Mouse (Mus musculus) stomach, embryonic 14.5 days (tissue): Measurements from ENCODE around the gene Trank1. TPM values are rescaled to one million over a fixed set of nuclear protein-coding genes. Genes with fewer than 3 reads are reported as not detected.

Source experiments
- ATAC-seq: fragments of 200-750 bp; cut with Nextera tagmentation; 2 replicates; pipeline ENCODE4 v1.8.0; 2017; ENCODE audit warnings: low read depth, moderate TSS enrichment; ENCODE audit not compliant: insufficient number of reproducible peaks, insufficient read depth, low FRiP score
- H3K27ac ChIP-seq: fragments of 300-500 bp; sonication (generic); 2 replicates; pipeline ENCODE4 v1.5.1; 2014; ENCODE audit warnings: mild to moderate bottlenecking, low read length, moderate library complexity, mixed read lengths
- H3K27me3 ChIP-seq: fragments of 300-500 bp; sonication (generic); 2 replicates; pipeline ENCODE4 v1.6.1; 2014; ENCODE audit warnings: low read length, control low read depth, mixed read lengths; ENCODE audit not compliant: control insufficient read depth, insufficient read depth
- H3K36me3 ChIP-seq: fragments of 300-500 bp; sonication (generic); 2 replicates; pipeline ENCODE4 v1.6.1; 2014; ENCODE audit warnings: mild to moderate bottlenecking, control low read depth, low read length, moderate library complexity, mixed read lengths; ENCODE audit not compliant: control insufficient read depth, insufficient read depth
- H3K4me1 ChIP-seq: fragments of 300-500 bp; sonication (generic); 2 replicates; pipeline ENCODE4 v1.6.1; 2014; ENCODE audit warnings: low read length, control low read depth, mixed read lengths; ENCODE audit not compliant: control insufficient read depth, insufficient read depth
- H3K4me2 ChIP-seq: fragments of 300-500 bp; sonication (generic); replicated peaks from 2 replicates; pipeline ENCODE4 v1.6.1; 2014; ENCODE audit warnings: low read depth, low read length, control low read depth
- H3K4me3 ChIP-seq: fragments of 300-500 bp; sonication (generic); 2 replicates; pipeline ENCODE4 v1.5.1; 2014; ENCODE audit warnings: low read depth, low read length, control low read depth
- H3K9ac ChIP-seq: fragments of 300-500 bp; sonication (generic); replicated peaks from 2 replicates; pipeline ENCODE4 v1.6.1; 2014; ENCODE audit warnings: low read depth, mild to moderate bottlenecking, control low read depth, low read length, moderate library complexity, mixed read lengths
- H3K9me3 ChIP-seq: fragments of 300-500 bp; sonication (generic); 2 replicates; pipeline ENCODE4 v1.6.1; 2016; ENCODE audit warnings: low read depth, low read length, control low read depth; ENCODE audit not compliant: control insufficient read depth
- WGBS: fragments of 180-500 bp; shearing (Covaris S2); extraction: QIAGEN DNeasy Blood & Tissue Kit; methylation state at CpG from one replicate; pipeline ENCODE4 v1.1.7; 2014; 5-methylcytosine and 5-hydroxymethylcytosine counted together
- polyA plus RNA-seq: library from polyadenylated mRNA; unstranded; fragments of >200 nt; fragmentation: Nextera tagmentation; extraction: Ambion mirVana; gene quantifications from 2 replicates; pipeline ENCODE4 v1.2.1, GENCODE M21; 2014

Trank1 gene
- polyA plus RNA-seq, 1 experiment from 2014 or later, result 0.10 TPM

DNA sequence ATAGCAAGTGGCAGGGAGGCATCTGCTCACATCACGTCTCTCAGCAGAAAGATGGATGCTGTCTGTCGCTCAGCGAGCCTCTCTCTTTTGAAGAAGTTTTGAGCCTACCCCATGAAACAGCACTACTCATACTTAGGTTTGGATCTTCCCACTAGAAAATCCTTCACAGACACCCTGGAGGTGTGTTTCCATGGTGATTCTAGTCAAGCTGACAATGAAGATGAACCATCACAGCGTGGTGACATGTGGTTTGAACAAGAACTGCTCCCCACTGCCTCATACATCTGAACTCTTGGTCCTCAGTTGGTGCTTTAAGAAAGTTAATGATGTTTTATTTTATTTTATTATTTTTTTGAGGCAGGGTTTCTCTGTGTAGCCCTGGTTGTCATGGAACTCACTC is 114.4 kb downstream of the Trank1 start:
- H3K27me3 ChIP-seq, result no peaks in the 10 kb centered on the region
- WGBS, result 82% methylated on average over 4 of the region's 4 CpGs
- H3K9me3 ChIP-seq, result no peaks in the 10 kb centered on the region
- no peak overlapping the region for H3K9ac ChIP-seq
- no peak overlapping the region for H3K27ac ChIP-seq
- H3K4me3 ChIP-seq, result no peak overlapping the region
- no peaks in the 10 kb centered on the region for H3K36me3 ChIP-seq
- no peak overlapping the region for H3K4me2 ChIP-seq
- ATAC-seq, result no peak
- H3K4me1 ChIP-seq, result no peaks in the 10 kb centered on the region

DNA sequence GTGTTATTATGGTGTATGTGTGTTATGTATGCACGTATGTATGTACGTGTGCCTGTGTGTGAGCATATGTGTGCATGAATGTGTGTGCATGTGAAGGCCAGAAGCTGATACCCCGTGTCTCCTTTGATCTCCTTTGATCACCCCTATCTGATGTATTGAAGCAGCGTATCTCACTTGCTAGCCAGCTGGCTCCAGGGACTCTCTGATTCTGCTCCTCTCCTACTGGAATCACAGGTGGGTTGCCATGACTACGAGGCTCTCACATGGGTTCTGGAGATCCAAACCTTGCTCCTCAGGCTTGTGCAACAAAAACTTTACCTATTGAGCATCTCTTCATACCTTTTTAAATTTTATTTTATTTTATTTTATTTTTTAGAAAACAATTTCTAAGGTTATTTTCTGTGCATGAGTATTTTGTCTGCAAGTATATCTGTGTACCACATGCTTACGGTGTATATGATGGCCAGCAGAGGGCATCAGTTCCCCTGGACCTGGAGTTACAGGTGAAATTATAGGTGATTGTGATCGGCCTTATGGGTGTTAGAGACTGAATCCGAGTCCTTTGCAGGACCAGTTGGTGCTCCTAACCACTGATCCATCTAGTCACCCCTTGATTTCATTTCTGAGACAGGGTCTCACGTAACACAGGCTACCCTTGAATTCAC is 116.5 kb downstream of the Trank1 start:
- H3K4me2 ChIP-seq, result no peak overlapping the region
- H3K9me3 ChIP-seq, result no peaks in the 10 kb centered on the region
- no peaks in the 10 kb centered on the region for H3K36me3 ChIP-seq
- 82% methylated on average over 9 of the region's 9 CpGs for WGBS
- H3K27me3 ChIP-seq, result no peaks in the 10 kb centered on the region
- H3K4me3 ChIP-seq, result no peak overlapping the region
- H3K4me1 ChIP-seq, result no peaks in the 10 kb centered on the region
- H3K27ac ChIP-seq, result no peak overlapping the region
- no peak for ATAC-seq
- H3K9ac ChIP-seq, result no peak overlapping the region

DNA sequence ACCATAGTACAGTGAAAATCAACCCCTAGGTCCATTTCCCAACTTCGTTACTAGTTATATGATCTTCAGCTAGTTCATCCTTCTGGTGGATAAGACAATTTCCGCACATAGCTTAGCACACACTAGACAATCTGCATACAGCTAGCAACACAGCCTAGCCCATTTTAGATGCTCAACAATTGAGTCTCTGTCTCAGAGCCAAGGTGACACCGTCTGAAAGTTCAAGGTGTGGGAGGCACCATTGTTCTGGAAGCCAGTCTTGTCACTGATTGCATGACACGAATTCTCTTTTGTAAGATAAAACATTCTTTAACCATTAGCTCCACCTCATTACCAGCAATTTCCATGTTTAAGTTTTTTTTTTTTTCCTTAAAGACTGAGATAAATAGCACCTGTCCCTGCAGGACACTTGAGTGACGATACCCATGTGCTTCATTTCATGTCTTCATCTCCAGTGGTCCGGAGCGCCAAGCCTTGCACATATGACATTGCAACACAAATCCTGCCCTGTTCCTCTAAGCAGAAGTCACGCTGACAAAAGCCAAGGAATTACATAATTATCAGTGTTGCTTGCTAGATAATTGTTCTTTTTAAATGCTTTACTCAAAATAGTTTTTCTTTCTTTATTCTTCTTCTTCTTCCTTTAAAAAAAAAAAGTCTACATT is 117.3 kb downstream of the Trank1 start:
- Histone ChIP-seq H3K27ac (no peak overlapping the region), H3K9me3 (no peaks in the 10 kb centered on the region), H3K4me3 (no peak overlapping the region), H3K9ac (no peak overlapping the region), H3K4me1 (no peaks in the 10 kb centered on the region), H3K27me3 (no peaks in the 10 kb centered on the region), H3K4me2 (no peak overlapping the region), H3K36me3 (no peaks in the 10 kb centered on the region)
- 78% methylated on average over 8 of the region's 8 CpGs for WGBS
- no peak for ATAC-seq

DNA sequence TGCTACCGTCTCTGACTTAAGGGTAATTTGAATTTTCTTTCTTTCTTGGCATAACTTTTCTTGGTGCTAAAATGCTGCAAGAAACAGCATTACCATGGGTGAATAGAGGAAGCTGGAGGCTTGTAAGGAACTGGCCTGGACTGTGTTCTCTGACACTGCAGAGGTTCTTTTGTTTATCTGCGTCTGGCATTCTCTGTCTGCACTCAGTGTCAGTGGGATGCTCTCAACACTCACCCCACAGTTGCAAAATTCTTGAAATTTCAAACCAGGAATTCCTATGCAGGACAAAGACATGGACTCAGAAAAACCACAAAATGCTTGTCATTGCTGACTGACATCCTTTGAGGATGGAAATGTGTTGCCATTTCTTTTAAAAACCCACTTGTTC is 117.8 kb downstream of the Trank1 start:
- Histone ChIP-seq H3K36me3 (no peaks in the 10 kb centered on the region), H3K4me2 (no peak overlapping the region), H3K9me3 (no peaks in the 10 kb centered on the region), H3K27me3 (no peaks in the 10 kb centered on the region), H3K9ac (no peak overlapping the region), H3K27ac (no peak overlapping the region), H3K4me3 (no peak overlapping the region), H3K4me1 (no peaks in the 10 kb centered on the region)
- ATAC-seq, result no peak
- WGBS, result 51% methylated on average over 2 of the region's 2 CpGs

DNA sequence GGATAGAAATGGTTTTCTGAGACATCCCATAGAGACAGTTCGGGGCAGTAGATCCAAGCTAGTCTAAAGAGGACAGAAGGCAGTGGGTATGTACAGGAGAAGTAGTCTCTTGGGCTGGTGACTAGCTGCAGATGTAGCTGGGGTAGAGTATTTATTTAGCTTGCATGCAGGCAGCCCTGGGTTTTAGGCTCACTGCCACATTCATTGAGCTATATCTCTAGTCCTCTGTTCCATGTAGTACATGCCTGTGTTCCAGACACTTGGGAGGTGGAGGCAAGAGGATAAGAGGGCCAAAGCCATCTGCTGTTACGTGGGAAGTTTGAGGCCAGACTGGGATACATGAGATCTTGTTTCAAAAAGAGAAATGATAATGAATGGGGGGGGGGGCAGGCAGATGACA is 123.9 kb downstream of the Trank1 start:
- Histone ChIP-seq H3K9me3 (no peaks in the 10 kb centered on the region), H3K4me1 (no peaks in the 10 kb centered on the region), H3K4me3 (no peak overlapping the region), H3K36me3 (no peaks in the 10 kb centered on the region), H3K27me3 (peaks cover 13% of the 10 kb centered on the region), H3K27ac (no peak overlapping the region), H3K4me2 (no peak overlapping the region), H3K9ac (no peak overlapping the region)
- WGBS, result 86% methylated on average over 2 of the region's 2 CpGs
- no peak for ATAC-seq

DNA sequence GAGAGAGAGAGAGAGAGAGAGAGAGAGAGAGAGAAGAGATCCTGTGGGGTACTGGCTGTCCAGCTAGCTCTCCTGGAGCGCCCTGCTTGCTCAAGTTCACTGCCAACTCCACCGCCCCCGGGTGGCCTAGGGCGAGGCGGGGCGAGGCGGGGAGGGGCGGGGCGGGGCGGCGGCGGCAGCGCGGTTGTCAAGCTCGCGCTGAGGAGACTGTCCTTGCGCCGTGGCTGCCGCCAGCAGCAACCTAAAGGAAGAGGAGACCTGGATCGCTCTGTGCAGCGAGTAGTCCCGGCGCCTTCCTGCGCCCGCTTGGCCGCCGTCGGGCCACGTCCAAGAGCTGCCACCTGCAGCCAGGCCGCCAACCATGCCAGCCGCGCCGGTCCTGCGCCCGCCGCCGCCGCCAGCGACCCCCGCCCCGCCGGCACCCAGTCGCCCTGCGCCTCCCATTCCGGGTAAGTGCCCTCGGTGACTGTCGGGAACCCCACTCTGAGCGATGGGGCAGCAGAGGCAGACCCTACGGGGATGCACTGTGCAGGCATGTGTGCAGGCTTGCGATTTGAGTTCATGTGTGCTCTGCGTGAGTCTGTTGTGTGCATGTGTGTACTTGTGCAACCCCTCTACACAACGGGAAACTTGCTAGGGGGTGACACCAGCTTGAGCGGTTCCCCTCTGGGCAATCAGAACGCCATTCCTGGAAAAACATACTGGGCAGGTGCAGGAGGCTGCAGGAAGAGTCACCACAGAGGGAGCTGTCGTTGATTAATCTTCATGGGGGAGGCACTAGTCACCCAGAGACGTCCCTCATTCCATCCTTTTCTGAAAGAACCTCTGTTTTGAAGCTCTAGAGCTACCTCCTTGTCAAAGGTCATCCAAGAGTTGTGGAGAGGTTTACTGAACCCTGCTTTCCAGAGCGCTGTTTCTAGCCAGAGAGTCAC is 127.6 kb downstream of the Trank1 start, which contains the start of gene Dclk3:
TSS of gene Dclk3 (plus strand) at position 178 of the 932 bp plus-strand sequence.
- Histone ChIP-seq H3K27me3 (peaks cover 13% of the 10 kb centered on the region), H3K27ac (no peak within 1 kb of the TSS), H3K4me2 (peak within 1 kb of the TSS; percentile 74), H3K36me3 (no peaks in the 10 kb centered on the region), H3K4me1 (no peaks in the 10 kb centered on the region), H3K9me3 (no peaks in the 10 kb centered on the region), H3K4me3 (peak within 1 kb of the TSS; percentile 41), H3K9ac (no peak within 1 kb of the TSS)
- peak; percentile 40; the same call in 1 of the 2 replicates for ATAC-seq
- WGBS, result 4% methylated on average over 52 of the region's 57 CpGs

DNA sequence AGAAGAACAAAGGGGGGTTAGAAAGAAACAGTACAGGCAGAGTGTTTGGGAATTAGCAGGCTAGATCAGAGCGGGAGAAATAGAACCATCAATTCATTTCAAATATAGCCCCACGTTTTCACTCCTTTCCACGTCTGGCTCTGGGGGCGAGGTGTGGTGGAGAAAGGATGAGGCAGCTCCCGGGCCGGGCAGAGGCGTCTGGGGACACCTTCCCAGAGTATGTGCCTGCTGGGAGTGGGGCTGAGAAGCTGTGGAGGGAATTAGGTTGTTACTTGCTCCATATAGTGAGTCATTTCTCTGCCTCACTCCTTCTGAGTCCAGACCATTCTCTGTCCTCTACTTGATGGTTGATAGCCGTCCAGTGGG is 128.3 kb downstream of the Trank1 start:
- WGBS, result 57% methylated on average over 8 of the region's 8 CpGs
- Histone ChIP-seq H3K27ac (no peak overlapping the region), H3K36me3 (no peaks in the 10 kb centered on the region), H3K4me3 (no peak overlapping the region), H3K9ac (no peak overlapping the region), H3K9me3 (no peaks in the 10 kb centered on the region), H3K27me3 (peaks cover 13% of the 10 kb centered on the region), H3K4me2 (no peak overlapping the region), H3K4me1 (no peaks in the 10 kb centered on the region)
- no peak for ATAC-seq

DNA sequence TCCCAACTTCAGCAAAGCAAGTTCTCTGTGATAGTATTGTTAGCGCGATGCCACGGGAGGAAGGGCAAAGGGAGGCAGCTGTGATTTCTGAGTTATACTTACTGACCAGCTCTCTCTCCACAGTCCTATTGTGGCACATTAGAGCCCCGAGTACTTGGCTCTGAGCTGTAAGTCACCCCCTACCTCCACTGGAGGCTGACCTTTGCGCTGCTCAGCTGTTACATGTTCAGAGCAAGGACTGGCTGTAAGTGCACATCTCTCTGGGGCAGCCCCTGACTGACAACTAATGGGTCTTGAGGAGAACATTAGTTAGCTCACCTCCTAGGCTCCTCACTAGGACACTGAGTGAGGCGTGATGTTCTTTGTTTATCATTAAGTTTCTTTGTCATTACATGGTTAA is 128.9 kb downstream of the Trank1 start:
- Histone ChIP-seq H3K36me3 (no peaks in the 10 kb centered on the region), H3K9me3 (no peaks in the 10 kb centered on the region), H3K4me1 (no peaks in the 10 kb centered on the region), H3K4me3 (no peak overlapping the region), H3K9ac (no peak overlapping the region), H3K27ac (no peak overlapping the region), H3K27me3 (peaks cover 13% of the 10 kb centered on the region), H3K4me2 (no peak overlapping the region)
- WGBS, result 76% methylated on average over 6 of the region's 6 CpGs
- ATAC-seq, result no peak
